Mouse (Mus musculus): ENCODE measurements around the gene Nek8. TPM values are rescaled to one million over a fixed set of nuclear protein-coding genes. Genes with fewer than 3 reads are reported as not detected.
A peak's percentile ranks its signal among the peaks of the same experiment; 100 is the strongest.

Nek8 gene
- polyA plus RNA-seq, 1 experiment = not detected

GRCm38 (mm10) chr11:78178859-78179437 is 2.5 kb upstream of the Nek8 start:
- WGBS = 15% methylated on average over 29 of the region's 29 CpGs
- peak overlapping the region; percentile 50; the same call in 1 of the 2 replicates for H3K27ac ChIP-seq (ENCODE audit: insufficient read depth, low read depth, low read length)
- H3K4me1 ChIP-seq (ENCODE audit: control insufficient read depth, insufficient read depth, low read length) = peaks cover 24% of the 10 kb centered on the region
- TF ChIP-seq CTCF (IDR thresholded peaks at IDR 0.05; ENCODE audit: insufficient read depth, low read depth, low read length) = no peak
- TF ChIP-seq POLR2A (IDR thresholded peaks at IDR 0.05; ENCODE audit: insufficient read depth, low read depth, low read length) = no peak
- peak overlapping the region; percentile 58 for H3K4me3 ChIP-seq (ENCODE audit: insufficient read depth, low read depth, low read length)

GRCm38 (mm10) chr11:78177903-78178858 is 1.7 kb upstream of the Nek8 start:
- H3K27ac ChIP-seq (ENCODE audit: insufficient read depth, low read depth, low read length) = peak overlapping the region; percentile 50; the same call in 1 of the 2 replicates
- TF ChIP-seq CTCF (IDR thresholded peaks at IDR 0.05; ENCODE audit: insufficient read depth, low read depth, low read length) (peak; percentile 92), POLR2A (IDR thresholded peaks at IDR 0.05; ENCODE audit: insufficient read depth, low read depth, low read length) (no peak)
- WGBS = 1% methylated on average over 68 of the region's 84 CpGs
- H3K4me1 ChIP-seq (ENCODE audit: control insufficient read depth, insufficient read depth, low read length) = peaks cover 24% of the 10 kb centered on the region
- H3K4me3 ChIP-seq (ENCODE audit: insufficient read depth, low read depth, low read length) = peak overlapping the region; percentile 58

DNA sequence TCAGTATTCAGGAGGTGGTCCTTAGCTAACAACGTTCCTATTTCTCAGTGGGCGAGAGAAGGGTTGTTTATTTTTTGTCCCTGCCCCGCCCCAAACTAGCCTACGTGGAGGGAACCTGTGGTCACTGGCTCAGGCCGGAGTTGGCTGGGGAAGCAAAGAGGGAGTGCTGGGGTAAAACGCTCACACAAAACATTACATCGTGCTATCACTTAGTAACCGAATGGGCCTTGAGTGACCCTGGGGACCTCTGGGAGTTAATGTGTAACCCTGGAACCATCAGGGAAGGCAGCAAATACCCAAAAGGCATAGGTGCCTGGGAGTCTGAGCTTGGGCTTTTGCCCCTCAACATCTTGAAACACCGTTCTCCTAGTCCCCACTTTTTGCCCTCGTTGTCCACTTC is 962 bp upstream of the Nek8 start:
- H3K4me1 ChIP-seq (ENCODE audit: control insufficient read depth, insufficient read depth, low read length) = peaks cover 24% of the 10 kb centered on the region
- WGBS = 4% methylated on average over 10 of the region's 10 CpGs
- TF ChIP-seq CTCF (IDR thresholded peaks at IDR 0.05; ENCODE audit: insufficient read depth, low read depth, low read length) = no peak
- no peak for TF ChIP-seq POLR2A (IDR thresholded peaks at IDR 0.05; ENCODE audit: insufficient read depth, low read depth, low read length)
- peak overlapping the region; percentile 6; the same call in 1 of the 2 replicates for H3K4me3 ChIP-seq (ENCODE audit: insufficient read depth, low read depth, low read length)
- no peak overlapping the region for H3K27ac ChIP-seq (ENCODE audit: insufficient read depth, low read depth, low read length)

GRCm38 (mm10) chr11:78176905-78177331 is 443 bp upstream of the Nek8 start:
- Histone ChIP-seq H3K4me3 (ENCODE audit: insufficient read depth, low read depth, low read length) (peak overlapping the region; percentile 82), H3K27ac (ENCODE audit: insufficient read depth, low read depth, low read length) (no peak overlapping the region), H3K4me1 (ENCODE audit: control insufficient read depth, insufficient read depth, low read length) (peaks cover 24% of the 10 kb centered on the region)
- no peak for TF ChIP-seq CTCF (IDR thresholded peaks at IDR 0.05; ENCODE audit: insufficient read depth, low read depth, low read length)
- no peak for TF ChIP-seq POLR2A (IDR thresholded peaks at IDR 0.05; ENCODE audit: insufficient read depth, low read depth, low read length)
- WGBS = 2% methylated on average over 23 of the region's 23 CpGs

GRCm38 (mm10) chr11:78175771-78176401 is 589 bp downstream of the Nek8 start:
- H3K4me1 ChIP-seq (ENCODE audit: control insufficient read depth, insufficient read depth, low read length) = peaks cover 24% of the 10 kb centered on the region
- no peak overlapping the region for H3K27ac ChIP-seq (ENCODE audit: insufficient read depth, low read depth, low read length)
- 6% methylated on average over 10 of the region's 10 CpGs for WGBS
- no peak for TF ChIP-seq POLR2A (IDR thresholded peaks at IDR 0.05; ENCODE audit: insufficient read depth, low read depth, low read length)
- TF ChIP-seq CTCF (IDR thresholded peaks at IDR 0.05; ENCODE audit: insufficient read depth, low read depth, low read length) = no peak
- H3K4me3 ChIP-seq (ENCODE audit: insufficient read depth, low read depth, low read length) = peak overlapping the region; percentile 82

DNA sequence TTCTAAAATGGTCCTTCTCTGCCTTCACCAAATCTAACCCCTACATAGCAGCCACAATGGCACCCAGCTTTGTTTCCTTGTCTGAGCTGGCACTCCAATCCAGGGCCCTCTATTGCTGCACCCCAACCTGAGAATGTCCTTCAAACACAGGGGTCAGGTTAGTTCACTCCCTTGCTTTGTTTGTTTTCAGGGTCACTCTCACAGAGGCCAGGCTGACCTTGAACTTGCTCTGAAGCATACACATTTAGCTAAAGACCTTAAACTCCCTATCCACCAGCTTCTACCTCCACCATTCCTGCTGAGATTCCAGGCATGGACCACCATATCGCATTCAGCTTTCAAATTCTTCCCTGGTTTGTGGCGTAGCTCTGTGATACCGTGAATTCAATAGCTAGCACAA is 2.0 kb downstream of the Nek8 start:
- no peak overlapping the region for H3K4me3 ChIP-seq (ENCODE audit: insufficient read depth, low read depth, low read length)
- TF ChIP-seq CTCF (IDR thresholded peaks at IDR 0.05; ENCODE audit: insufficient read depth, low read depth, low read length) (no peak), POLR2A (IDR thresholded peaks at IDR 0.05; ENCODE audit: insufficient read depth, low read depth, low read length) (no peak)
- 94% methylated on average over 3 of the region's 3 CpGs for WGBS
- H3K4me1 ChIP-seq (ENCODE audit: control insufficient read depth, insufficient read depth, low read length) = peaks cover 24% of the 10 kb centered on the region
- no peak overlapping the region for H3K27ac ChIP-seq (ENCODE audit: insufficient read depth, low read depth, low read length)

- Histone ChIP-seq H3K4me3 (ENCODE audit: insufficient read depth, low read depth, low read length) (no peak overlapping the region), H3K27ac (ENCODE audit: insufficient read depth, low read depth, low read length) (no peak overlapping the region), H3K4me1 (ENCODE audit: control insufficient read depth, insufficient read depth, low read length) (peaks cover 12% of the 10 kb centered on the region)
- no peak for TF ChIP-seq CTCF (IDR thresholded peaks at IDR 0.05; ENCODE audit: insufficient read depth, low read depth, low read length)
- no peak for TF ChIP-seq POLR2A (IDR thresholded peaks at IDR 0.05; ENCODE audit: insufficient read depth, low read depth, low read length)
- 89% methylated on average over 19 of the region's 19 CpGs for WGBS
Measured at GRCm38 (mm10) chr11:78172748-78173383, 3.6 kb downstream of the Nek8 start.

- Histone ChIP-seq H3K4me1 (ENCODE audit: control insufficient read depth, insufficient read depth, low read length) (peaks cover 7% of the 10 kb centered on the region; the same call in 1 of the 2 replicates), H3K27ac (ENCODE audit: insufficient read depth, low read depth, low read length) (no peak overlapping the region), H3K4me3 (ENCODE audit: insufficient read depth, low read depth, low read length) (no peak overlapping the region)
- 85% methylated on average over 16 of the region's 16 CpGs for WGBS
- no peak for TF ChIP-seq POLR2A (IDR thresholded peaks at IDR 0.05; ENCODE audit: insufficient read depth, low read depth, low read length)
- TF ChIP-seq CTCF (IDR thresholded peaks at IDR 0.05; ENCODE audit: insufficient read depth, low read depth, low read length) = no peak
Measured at GRCm38 (mm10) chr11:78172034-78172747, 4.3 kb downstream of the Nek8 start.
